Mouse (Mus musculus) C2C12 (cell line): ENCODE results near the gene Ripor2. TPM values are rescaled to one million over a fixed set of nuclear protein-coding genes. Genes with fewer than 3 reads are reported as not detected.
A peak's percentile ranks its signal among the peaks of the same experiment; 100 is the strongest.

Experiments
- H3K27me3 ChIP-seq: one replicate; pipeline ENCODE4 v1.6.1; 2011; ENCODE audit not compliant: control insufficient read depth, insufficient read depth, insufficient read length
- H3K36me3 ChIP-seq: one replicate; pipeline ENCODE4 v1.6.1; 2011; ENCODE audit not compliant: control insufficient read depth, insufficient read depth
- H3K4me3 ChIP-seq: one replicate; pipeline ENCODE4 v1.5.1; 2011; ENCODE audit warnings: mild to moderate bottlenecking, control low read depth; ENCODE audit not compliant: poor library complexity, insufficient read depth, severe bottlenecking
- H3K79me2 ChIP-seq: one replicate; pipeline ENCODE4 v1.6.1; 2011; ENCODE audit not compliant: control insufficient read depth, insufficient read depth
- H3K79me3 ChIP-seq: one replicate; pipeline ENCODE4 v1.6.1; 2011; ENCODE audit warnings: low read depth, control low read depth
- H3ac ChIP-seq: one replicate; pipeline ENCODE3; 2011; ENCODE audit warnings: low read depth; ENCODE audit not compliant: control insufficient read depth, insufficient read length
- CEBPB ChIP-seq: IDR thresholded peaks from one replicate; pipeline ENCODE4 v1.6.1; 2011; ENCODE audit warnings: low read depth, mild to moderate bottlenecking, control low read depth, moderate library complexity
- CTCF ChIP-seq: IDR thresholded peaks from one replicate; pipeline ENCODE4 v1.5.1; 2011; ENCODE audit not compliant: control insufficient read depth, insufficient read depth, insufficient read length
- FOSL1 ChIP-seq: IDR thresholded peaks from one replicate; pipeline ENCODE4 v1.8.0; 2011; ENCODE audit warnings: mild to moderate bottlenecking, low read length; ENCODE audit not compliant: poor library complexity, insufficient read depth, severe bottlenecking
- MAX ChIP-seq: IDR thresholded peaks from one replicate; pipeline ENCODE4 v1.6.1; 2011; ENCODE audit warnings: mild to moderate bottlenecking, control low read depth
- MYOD1 ChIP-seq: IDR thresholded peaks from one replicate; pipeline ENCODE4 v1.6.1; 2011; ENCODE audit warnings: low read depth; ENCODE audit not compliant: control insufficient read depth, insufficient read length
- MYOG ChIP-seq: IDR thresholded peaks from one replicate; pipeline ENCODE4 v1.6.1; 2011; ENCODE audit not compliant: control insufficient read depth, insufficient read length; ENCODE audit errors: extremely low read depth
- USF1 ChIP-seq: IDR thresholded peaks from one replicate; pipeline ENCODE4 v1.6.1; 2011; ENCODE audit warnings: low read depth, mild to moderate bottlenecking, control low read depth, moderate library complexity
- polyA plus RNA-seq: library from polyadenylated mRNA; unstranded; fragments of >200 nt; fragmentation: generic; extraction: Trizol; gene quantifications from one replicate; pipeline ENCODE4 v1.2.1, GENCODE M21; 2012; ENCODE audit warnings: missing spikeins

Gene Ripor2
- polyA plus RNA-seq, 1 experiment = 0.23 TPM

DNA sequence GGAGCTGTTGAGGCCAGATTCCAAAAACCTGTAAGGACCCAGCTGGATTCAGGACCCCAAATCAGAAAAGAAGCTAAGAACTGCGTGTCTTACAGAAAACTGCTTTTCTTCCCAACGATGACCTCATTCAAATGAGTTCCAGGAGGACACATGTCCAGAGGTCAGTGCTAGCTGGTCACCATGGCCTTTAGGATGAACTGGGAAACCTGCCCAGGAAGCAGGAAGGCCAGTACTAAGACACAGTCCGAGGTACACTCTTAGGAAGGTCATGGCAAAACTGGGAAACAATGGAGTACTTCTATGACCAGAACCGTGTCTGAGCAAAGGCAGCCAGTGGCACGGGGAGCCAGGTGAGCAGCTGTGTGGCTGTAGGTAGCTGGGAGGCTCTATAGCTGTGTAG, 103.9 kb downstream of the Ripor2 start:
- Histone ChIP-seq H3ac (no peak overlapping the region), H3K36me3 (no peaks in the 10 kb centered on the region), H3K27me3 (no peaks in the 10 kb centered on the region), H3K79me2 (no peaks in the 10 kb centered on the region), H3K4me3 (no peak overlapping the region), H3K79me3 (no peaks in the 10 kb centered on the region)
- TF ChIP-seq MYOG (no peak), MYOD1 (no peak), FOSL1 (no peak), CEBPB (no peak), CTCF (no peak), MAX (no peak), USF1 (no peak)

DNA sequence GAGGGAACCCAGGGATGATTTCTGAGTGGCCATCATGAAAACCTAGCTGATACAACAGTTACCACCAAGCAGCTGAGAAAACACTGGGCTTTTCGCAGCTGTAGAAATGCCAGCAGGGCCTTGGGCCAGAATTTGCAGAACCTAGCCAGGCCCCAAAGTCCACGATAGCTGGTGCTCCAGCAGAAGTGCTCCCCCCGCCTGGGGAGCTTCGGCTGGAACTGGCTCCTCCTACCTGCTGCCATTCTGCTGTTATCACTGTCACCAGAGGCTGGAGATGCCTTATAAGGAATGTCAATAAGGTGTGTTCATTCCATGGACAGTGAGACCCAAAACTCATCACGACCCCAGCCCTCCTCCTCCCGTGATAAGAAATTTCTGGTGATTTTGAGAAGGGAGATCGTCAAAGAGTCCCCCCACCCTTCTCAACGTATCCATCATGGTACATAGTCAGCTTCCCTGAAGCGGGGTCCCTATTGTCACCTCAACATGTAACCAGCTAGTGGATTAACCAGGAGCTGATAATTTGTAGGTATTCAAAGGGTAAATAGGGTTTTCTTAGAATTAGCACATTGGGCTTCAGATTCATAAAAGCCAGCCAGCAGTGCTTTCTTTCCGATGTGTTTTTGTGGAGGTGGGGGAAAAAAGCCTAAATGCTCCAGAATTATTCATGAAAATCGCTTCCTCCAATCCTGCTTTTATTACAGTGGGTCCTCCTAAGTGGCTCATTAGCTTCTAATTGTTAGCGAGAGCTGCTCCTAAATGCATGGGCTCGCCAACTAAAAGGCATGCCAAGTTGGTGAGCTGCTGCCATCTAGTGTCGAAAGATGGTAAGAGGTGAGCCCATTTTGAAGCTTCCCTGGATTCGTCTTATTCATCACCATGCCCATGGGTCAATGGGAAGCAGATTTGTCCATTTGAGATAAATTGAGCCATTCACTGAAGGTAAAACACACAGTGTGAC, 105.0 kb downstream of the Ripor2 start:
- H3K27me3 ChIP-seq = no peaks in the 10 kb centered on the region
- H3K36me3 ChIP-seq = no peaks in the 10 kb centered on the region
- no peaks in the 10 kb centered on the region for H3K79me3 ChIP-seq
- H3ac ChIP-seq = no peak overlapping the region
- no peak for TF ChIP-seq USF1
- peak; percentile 72 for TF ChIP-seq CTCF
- H3K4me3 ChIP-seq = no peak overlapping the region
- H3K79me2 ChIP-seq = no peaks in the 10 kb centered on the region

DNA sequence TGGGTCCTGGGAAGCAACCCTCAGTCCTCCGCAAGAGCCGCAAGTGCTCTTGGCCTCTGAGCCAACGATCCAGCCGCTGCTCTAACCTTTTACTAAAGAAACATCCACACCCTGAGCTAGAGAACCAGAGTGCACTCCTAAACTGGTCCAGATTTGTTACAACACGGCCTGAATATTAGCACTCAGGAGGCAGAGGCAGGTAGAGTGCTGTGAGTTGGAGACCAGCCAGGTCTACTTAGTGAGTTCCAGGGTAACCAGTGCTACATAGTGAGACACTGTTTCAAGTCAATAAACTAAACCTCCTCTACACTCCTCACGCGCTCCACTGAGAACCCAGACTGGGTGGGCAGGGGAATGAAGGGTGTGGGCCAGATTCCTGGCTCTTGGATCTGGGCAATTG, 111.3 kb downstream of the Ripor2 start:
- no peaks in the 10 kb centered on the region for H3K79me2 ChIP-seq
- H3ac ChIP-seq = no peak overlapping the region
- H3K27me3 ChIP-seq = no peaks in the 10 kb centered on the region
- H3K36me3 ChIP-seq = no peaks in the 10 kb centered on the region
- no peak overlapping the region for H3K4me3 ChIP-seq
- no peaks in the 10 kb centered on the region for H3K79me3 ChIP-seq
- TF ChIP-seq MYOD1 (no peak), FOSL1 (no peak), USF1 (no peak), MYOG (no peak), CTCF (no peak), CEBPB (no peak), MAX (no peak)

DNA sequence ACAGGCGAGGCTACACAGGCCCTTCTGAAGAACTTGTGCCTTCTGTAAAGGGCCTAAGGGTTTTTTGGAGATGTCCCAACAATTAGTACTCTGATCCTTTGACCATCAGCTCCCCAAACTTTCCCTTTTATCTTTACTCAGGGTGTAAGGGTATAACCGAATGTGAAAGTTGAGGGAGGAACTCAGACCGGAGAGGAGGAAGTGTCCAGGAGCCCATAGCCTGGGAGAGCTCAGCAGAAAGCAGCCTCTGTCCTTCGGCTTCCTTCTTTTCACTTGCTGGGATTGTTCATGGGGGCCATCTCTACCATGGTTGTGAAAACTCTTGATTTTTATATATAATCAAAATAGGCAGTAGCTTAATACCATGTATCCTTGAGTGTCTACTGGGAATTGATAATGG, 116.8 kb downstream of the Ripor2 start:
- no peaks in the 10 kb centered on the region for H3K36me3 ChIP-seq
- no peaks in the 10 kb centered on the region for H3K79me2 ChIP-seq
- no peaks in the 10 kb centered on the region for H3K27me3 ChIP-seq
- no peak overlapping the region for H3ac ChIP-seq
- no peak for TF ChIP-seq USF1
- H3K4me3 ChIP-seq = no peak overlapping the region
- H3K79me3 ChIP-seq = no peaks in the 10 kb centered on the region

DNA sequence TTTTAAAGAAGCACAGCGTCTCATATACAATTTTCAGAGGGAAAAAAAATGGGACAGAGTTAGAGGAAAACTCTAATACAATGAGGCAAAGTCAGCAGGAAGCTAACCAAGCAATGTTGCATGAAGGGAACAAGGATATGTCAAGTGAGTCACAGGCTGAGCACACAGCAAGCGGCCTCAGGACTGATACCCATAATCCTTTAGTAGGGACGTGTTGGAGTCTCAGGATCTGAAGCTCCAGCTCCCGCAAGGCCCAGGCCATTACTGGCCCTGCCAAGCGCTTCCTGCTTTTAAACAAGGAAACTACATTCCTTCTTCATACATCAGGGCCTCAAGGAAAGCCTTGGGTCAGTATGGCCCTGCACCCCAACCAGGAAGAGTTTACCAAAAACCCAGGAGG, 120.1 kb downstream of the Ripor2 start:
- no peaks in the 10 kb centered on the region for H3K79me3 ChIP-seq
- no peaks in the 10 kb centered on the region for H3K36me3 ChIP-seq
- no peaks in the 10 kb centered on the region for H3K27me3 ChIP-seq
- TF ChIP-seq MYOD1 = no peak
- no peak for TF ChIP-seq USF1
- no peak overlapping the region for H3K4me3 ChIP-seq
- no peak overlapping the region for H3ac ChIP-seq
- no peaks in the 10 kb centered on the region for H3K79me2 ChIP-seq

DNA sequence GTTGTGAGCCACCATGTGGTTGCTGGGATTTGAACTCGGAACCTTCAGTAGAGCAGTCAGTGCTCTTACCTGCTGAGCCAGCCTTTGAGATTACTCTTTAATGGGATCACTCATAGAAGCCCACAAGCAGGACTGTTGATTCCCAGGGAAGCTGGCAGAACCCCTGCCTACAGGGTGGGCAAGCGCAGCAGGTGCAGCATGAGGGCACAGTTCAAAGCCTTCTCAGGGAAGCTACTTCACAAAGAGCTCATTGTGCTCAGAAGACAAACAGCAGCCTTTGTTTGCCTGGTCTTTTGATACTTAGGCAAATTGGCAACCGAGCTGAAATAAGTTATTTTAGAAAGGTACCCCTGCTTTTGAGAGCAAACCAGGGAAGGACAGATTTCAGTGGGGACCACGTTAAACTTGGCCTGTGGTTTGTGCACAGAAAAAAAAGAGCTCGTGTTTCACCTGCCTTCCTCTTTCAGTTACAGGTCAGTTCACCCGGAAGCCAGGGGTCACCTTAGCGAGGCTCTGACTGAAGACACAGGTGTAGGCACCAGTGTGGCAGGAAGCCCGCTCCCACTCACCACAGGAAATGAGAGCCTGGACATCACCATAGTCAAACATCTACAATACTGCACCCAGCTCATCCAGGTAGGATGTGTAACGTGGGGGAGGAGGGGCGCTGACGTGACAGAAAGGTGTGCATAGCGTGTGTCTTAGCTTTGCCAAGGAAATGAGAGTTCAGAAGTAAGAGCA, 127.8 kb downstream of the Ripor2 start:
- H3K79me3 ChIP-seq = no peaks in the 10 kb centered on the region
- no peaks in the 10 kb centered on the region for H3K27me3 ChIP-seq
- no peak for TF ChIP-seq USF1
- no peak for TF ChIP-seq CEBPB
- TF ChIP-seq MYOD1 = no peak
- TF ChIP-seq MAX = no peak
- TF ChIP-seq CTCF = no peak
- TF ChIP-seq MYOG = no peak
- no peak for TF ChIP-seq FOSL1
- H3ac ChIP-seq = no peak overlapping the region
- no peaks in the 10 kb centered on the region for H3K79me2 ChIP-seq
- H3K4me3 ChIP-seq = no peak overlapping the region
- H3K36me3 ChIP-seq = no peaks in the 10 kb centered on the region
